Mouse (Mus musculus) embryo, embryonic 9.5 days (tissue): ENCODE data around the gene Tjp1.

Experiments
- DNase-seq: peaks from one replicate; pipeline ENCODE4 v3.0.0-alpha.2; 2017; ENCODE audit errors: extremely low spot score

Tjp1 gene

DNA sequence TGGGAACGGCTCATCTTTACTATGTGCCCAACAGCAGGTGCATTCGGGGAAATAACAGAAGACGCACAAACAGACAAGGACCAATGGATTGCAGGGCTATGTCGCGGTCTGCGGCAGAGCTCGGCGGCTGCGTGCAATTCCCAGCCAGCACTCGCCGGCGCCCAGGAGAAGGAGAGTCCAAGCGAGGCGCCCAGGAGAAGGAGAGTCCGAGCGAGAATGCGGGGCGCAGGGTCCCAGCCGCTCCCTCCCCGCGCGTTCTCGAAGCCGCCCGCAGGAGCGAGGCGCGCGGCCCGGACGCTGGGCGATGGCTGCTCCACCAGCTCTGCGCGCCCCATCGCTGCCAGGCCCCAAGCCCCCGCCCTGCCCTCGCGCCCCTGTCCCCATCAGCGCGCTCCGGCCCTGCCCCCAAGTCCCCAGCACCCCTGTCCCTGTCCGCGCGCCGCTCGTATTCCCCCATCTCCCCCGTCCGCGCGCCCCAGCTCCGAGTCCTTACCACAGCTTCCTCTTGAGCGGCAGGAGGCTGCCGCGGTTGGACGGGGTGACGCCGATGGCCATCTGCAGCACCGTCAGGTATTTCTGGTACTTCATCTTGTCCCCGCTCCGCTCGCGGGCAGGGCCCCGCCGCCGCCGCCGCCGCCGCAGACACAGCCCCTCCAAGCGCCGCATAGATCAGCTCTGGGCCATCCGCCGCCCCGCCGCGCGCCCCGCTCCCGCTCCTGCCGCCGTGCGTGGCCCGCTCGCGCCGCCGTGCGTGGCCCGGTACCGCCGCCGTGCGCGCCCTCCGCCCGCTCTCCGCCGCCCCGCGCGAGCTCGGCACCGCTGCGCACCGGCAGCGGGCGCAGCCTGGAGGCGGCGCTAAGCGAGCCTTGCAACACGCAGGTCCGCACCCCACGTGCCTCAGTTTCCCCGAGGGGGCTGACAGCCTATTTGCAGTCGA, at the start of gene Tjp1:
Gene Tjp1 (minus strand): TSS at position 711 of the 937 bp plus-strand sequence.
- DNase-seq, result peak; percentile 61

DNA sequence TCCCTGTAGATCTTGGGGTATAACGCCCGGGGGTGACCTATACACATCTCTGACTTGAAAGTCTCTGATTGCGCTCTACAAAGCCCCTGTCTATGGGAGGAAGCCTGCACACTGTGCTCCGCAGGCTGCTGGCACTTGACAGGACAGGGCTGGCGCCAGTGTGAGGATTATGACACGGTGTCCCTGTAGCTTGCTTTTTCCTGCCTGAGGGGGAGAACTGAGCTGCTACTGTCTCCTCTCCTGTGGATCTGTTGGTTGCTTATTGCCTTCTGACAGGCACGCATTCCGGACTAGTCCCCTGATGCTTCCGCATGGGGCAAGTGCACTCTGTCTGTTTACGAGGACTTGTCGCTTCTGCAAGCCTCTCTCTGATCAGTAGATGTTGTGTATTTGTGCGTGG, 49.5 kb upstream of the Tjp1 start:
- peak; percentile 17 for DNase-seq

- no peak for DNase-seq
Observed at GRCm38 (mm10) chr7:65572731-65573130, 45.1 kb upstream of the Tjp1 start.

DNA sequence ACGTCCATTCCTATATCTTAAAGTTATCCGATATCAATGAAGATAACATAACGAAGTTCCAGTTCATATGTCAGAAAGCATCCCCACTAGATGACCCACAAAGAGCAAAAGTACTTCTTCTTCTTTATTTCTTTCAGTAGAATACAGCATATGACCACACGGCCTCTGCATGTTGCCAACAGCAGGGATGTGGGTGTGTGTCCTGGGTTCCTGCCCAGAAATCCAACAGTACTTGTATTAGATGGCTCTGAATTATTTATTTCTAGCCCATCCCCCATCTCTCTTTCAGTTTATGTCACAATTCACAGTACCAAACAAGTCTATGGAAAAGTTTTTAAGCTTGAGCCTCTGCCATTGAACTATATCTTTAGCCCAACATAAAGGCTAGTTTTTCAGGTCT, 43.1 kb upstream of the Tjp1 start:
- DNase-seq, result no peak

DNA sequence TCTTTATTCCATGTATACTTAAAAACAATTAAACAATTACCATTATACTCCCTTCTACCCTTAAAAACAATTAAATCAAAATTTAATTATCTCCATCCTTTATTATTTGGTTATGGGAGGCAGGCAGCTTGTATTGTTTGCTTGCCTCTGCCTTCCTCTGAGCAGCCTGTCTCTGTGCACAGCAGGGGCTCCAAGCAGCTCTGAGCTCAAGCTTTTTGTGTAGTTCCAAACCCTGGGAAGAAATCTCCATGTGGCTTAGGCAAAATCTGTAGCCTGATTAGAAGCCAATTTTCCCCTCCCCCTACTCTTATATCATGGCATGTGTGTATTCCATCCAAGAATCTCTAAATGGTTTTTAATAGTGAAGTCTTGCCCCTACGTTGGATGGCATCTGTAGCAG, 28.4 kb upstream of the Tjp1 start:
- DNase-seq, result no peak

DNA sequence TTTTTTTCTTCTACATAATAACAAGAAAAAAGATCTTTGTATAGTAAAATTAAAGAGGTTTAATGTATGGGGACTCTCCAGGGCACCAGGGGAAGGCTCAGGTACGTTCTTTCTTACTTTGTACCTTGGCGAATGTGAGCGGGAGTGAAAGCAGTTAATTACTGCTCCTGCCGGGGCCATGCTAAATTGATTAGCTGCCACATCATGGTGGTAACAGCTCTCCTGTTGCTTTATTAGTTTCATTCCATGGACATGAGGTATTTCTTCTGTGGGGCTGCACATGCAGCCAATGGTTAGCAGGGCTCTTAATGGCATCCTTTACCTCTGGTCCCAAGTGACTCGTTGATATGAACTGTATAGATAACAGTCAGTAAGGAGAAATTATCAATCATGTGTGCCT, 18.2 kb upstream of the Tjp1 start:
- no peak for DNase-seq

GRCm38 (mm10) chr7:65532689-65533088, 5.1 kb upstream of the Tjp1 start:
- DNase-seq, result peak; percentile 38

GRCm38 (mm10) chr7:65523116-65523515, 4.5 kb downstream of the Tjp1 start:
- no peak for DNase-seq

- DNase-seq, result no peak
Observed at GRCm38 (mm10) chr7:65522490-65522889, 5.1 kb downstream of the Tjp1 start.

- DNase-seq, result no peak
Observed at GRCm38 (mm10) chr7:65520622-65521021, 7.0 kb downstream of the Tjp1 start.

GRCm38 (mm10) chr7:65519788-65520563, 7.6 kb downstream of the Tjp1 start:
- DNase-seq, result peak; percentile 80

DNA sequence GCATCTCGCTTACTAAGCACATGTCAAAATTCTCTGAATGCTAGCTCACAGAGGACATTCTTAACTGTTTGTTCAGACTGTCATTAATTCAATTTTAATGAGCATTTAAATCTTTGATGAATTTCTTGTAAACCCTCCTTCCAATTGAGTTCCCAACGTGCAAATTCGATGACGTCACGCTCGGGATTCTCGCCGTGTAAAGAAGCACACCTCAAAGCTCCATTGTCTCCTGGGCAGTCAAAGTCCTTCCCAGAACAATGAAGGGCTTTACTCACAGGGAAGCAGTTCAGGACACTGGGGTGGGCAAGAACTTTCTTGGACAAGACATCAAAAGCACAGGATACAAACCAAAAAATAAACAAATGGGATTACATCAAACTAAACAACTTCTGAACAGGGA, 10.7 kb downstream of the Tjp1 start:
- DNase-seq, result no peak

DNA sequence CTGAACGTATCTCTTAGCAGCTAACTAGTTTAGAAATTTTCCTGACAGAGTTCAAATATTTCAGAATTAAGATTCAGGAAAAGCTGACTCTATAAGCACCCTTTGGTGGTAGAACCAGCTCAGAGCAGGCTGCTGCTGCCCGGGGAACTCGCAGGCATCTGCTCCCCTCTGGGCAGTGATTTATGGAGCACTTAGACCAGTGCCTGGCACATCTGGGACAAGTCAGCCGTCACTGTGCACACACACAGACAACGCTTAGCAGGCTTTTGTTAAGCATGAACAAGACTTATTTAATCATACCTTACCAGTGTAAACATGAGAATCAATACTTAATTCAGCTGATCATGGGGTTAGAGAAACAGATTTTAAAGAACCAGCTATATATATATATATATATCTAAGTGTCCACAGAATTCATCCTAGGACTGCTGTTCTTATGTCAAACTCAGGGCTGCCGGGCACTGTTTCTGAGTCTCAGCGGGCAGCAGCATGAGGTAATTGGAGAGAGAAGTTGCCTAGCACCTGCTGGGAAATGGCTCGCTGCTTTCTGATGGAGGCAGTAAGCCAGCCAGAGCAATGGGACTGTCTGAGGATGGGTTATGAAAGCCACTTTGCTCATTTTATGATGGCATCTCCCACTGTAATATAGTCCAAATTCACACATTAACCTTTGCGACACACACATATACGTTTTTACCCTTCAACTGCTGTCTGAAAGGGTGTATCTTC, 14.0 kb downstream of the Tjp1 start:
- DNase-seq, result no peak

DNA sequence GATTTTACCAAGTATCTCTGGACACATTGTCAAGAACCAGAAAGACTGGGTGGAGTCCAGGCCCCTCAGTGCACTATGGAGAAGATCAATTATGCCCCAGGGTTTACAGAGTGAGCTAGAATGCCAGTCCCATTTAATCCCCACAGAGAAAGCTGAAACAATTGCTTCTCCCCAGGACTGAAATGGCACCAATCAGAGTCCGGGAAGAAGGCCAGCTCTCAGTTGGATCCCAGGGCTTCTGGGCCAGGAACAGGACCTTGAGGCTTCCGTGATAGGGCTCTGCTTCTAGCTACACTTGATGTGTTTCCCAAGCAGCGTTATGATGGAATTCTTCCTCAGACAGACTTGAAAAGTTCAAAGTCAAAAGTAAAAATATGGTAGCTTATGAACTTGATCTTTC, 18.2 kb downstream of the Tjp1 start:
- DNase-seq, result no peak

- no peak for DNase-seq
Observed at GRCm38 (mm10) chr7:65507341-65507740, 20.2 kb downstream of the Tjp1 start.

DNA sequence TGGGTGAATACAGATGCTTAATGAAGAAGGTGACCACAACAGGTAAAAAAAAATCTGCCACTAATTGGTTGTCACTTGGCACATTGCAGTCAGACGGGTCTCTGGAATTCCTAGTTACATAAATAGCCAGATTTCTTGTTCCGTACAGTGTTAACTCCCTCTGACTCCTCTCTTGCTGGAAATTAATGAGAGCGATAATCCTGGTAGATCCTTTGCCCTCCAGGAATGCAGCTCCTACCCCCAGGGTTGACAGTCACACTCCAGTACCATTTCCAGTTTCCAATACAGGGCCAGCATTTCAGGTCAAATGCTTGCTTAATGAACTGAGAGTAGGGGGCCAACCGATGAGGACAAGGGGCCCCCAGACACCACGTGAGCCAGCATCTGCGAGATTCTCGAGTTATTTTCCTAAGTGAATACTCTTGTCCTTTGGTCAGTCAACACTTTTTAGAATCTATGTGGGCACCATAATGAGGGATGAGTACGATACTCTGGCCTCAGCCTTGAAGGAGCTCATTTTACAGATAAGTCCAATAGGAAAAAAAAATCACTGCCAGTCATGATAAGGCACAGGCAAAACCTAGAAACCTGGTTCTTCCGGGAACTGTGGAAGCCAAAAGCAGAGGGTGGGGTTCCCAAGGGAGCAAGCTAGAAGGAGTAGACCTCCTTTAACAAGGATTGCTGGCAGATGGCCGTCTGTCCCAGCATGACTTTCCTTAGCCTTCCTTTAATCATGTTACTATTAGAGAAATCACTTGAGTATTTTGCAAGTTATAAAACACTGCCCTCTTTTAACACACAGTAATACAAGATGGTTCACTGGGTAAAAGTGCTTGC, 24.9 kb downstream of the Tjp1 start:
- no peak for DNase-seq

DNA sequence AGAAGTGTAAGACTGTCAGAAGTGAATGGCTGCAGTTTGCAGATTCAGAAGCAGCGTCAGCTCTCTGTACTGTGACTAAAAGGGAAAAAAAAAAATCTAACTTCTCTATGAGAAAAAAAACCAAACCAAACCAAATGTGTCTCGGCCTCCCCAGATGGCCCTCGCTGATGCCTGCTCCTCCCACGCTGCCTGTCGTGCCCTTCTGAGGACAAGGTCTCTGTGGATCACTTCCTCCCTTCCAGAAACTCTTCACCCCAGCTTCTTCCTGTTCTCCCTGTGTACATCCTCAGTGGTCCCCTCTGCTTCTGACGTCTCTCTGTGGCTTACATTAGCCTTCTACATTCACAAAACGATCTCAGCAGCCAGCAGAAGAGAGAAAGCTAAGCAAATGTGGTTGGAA, 26.8 kb downstream of the Tjp1 start:
- no peak for DNase-seq

- peak; percentile 72 for DNase-seq
Observed at GRCm38 (mm10) chr7:65497733-65498583, 29.6 kb downstream of the Tjp1 start.

- no peak for DNase-seq
Observed at GRCm38 (mm10) chr7:65490526-65490925, 37.1 kb downstream of the Tjp1 start.

- no peak for DNase-seq
Observed at GRCm38 (mm10) chr7:65489742-65490141, 37.8 kb downstream of the Tjp1 start.
